13 mouse cellular contexts compared by ENCODE assay signal in the genomic region with DNA sequence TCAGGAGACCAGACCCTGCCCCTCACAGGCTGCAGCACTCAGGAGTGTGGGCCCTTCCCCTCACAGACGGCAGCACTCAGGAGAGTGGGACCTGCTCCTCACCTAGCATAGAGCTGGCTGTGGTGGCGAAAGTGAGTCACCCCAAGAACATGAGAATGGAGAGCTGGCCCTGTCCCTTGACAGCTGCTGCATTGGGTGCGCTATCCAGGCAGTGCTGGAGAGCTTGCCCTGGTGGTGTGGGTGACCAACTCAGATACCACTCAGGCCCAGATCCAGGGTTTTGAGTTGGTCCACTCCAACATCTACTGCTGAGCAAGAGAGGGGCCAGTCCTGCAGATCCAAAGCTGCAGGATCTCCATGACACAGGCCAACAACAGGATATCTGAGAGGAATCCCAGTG. TPM values are rescaled to one million over a fixed set of nuclear protein-coding genes. Genes with fewer than 3 reads are reported as not detected.
DNase-seq lines count a peak whose midpoint lies in the region.
"Had no signal": no experiment of that assay in that cellular context is flagged by ENCODE, and none has a peak within 500 bp of the region (broad histone marks: within the 10 kb centered on the region; RNA-seq: fewer than 3 reads in every experiment).

No protein-coding gene starts in this region.

- intact Hi-C loops in gastrocnemius, postnatal 14 days (cut with DNase I; ENCODE audit: low total_unique reads) = no loop called here

- DNase-seq in gastrocnemius, adult 18-20 months (ENCODE audit: low spot score) = peak; percentile 31
- no peak for DNase-seq in gastrocnemius, postnatal 4 days (ENCODE audit: low spot score in 2 of 2)
- peak; percentile 12 for DNase-seq in 3134 (ENCODE audit: extremely low read depth, insufficient read length, low spot score)
- DNase-seq in adrenal gland, adult 8-10 months = peak; percentile 30
- DNase-seq in gastrocnemius, postnatal 14 days = peak; percentile 57
- DNase-seq in thymus, postnatal 25 days = no peak
- no peak for DNase-seq in kidney, postnatal 10 days
- DNase-seq: cerebellum, adult 8-10 months; cerebellum, postnatal 36 days; embryo, embryonic 11 days; kidney, adult 11 months; liver, postnatal 0 days; thymus, postnatal 14 days had no signal

RNA-seq across cellular contexts. Expression of a gene that starts 31.7 kb away (rescaled TPM):
- 10 to 100 TPM; 43.7 to 43.9 TPM for total RNA-seq in gastrocnemius, adult 18-20 months (2021)
- total RNA-seq in gastrocnemius, postnatal 4 days (2021) = 10 to 100 TPM; 49.9 to 51.4 TPM
- 10 to 100 TPM; 73.6 to 95.8 (median 81.1) TPM for total RNA-seq in adrenal gland, adult 8-10 months (2022)
- 10 to 100 TPM; 35.6 to 47.3 TPM for total RNA-seq in gastrocnemius, postnatal 14 days (2021)

RNA-seq across cellular contexts. Expression of a gene that starts 32.0 kb away (rescaled TPM):
- 10 to 100 TPM; 14.2 to 15.3 TPM for total RNA-seq in gastrocnemius, adult 18-20 months (2021)
- total RNA-seq in gastrocnemius, postnatal 4 days (2021) = 10 to 100 TPM; 13.9 to 16.0 TPM
- total RNA-seq in adrenal gland, adult 8-10 months (2022) = 10 to 100 TPM; 32.6 to 37.8 (median 35.5) TPM
- total RNA-seq in gastrocnemius, postnatal 14 days (2021) = 10 to 100 TPM; 11.2 to 13.2 TPM

Comparison
In these comparisons a context has a peak if more than half of its experiments do, and no peak if none do; other contexts are left out.
1. DNase-seq: peak in gastrocnemius, adult 18-20 months (single experiment), 3134 (single experiment), adrenal gland, adult 8-10 months (single experiment) and gastrocnemius, postnatal 14 days (single experiment); none in gastrocnemius, postnatal 4 days (0 of 2), thymus, postnatal 25 days (single experiment) and kidney, postnatal 10 days (single experiment).